Comparison of ENCODE assay signal across 24 mouse cellular contexts in the genomic region with DNA sequence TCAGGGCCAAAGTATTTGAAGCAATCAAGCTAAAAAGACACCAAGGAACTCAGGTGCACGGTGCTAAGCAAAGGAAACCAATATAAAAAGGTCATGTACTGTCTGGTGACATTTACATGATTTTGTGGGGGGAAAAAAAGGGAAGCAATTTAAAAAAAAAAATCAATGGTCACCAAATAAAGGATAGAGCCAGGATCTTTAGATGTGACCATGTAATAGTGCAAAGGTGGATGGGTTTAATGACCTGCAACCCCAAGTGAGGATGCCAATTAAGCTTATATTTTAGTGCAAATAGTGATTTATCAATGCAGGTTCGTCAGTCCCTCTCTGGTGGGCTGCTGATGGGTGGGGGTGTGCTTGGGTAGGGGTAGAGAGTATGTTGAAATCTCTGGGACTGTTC.
DNase-seq lines count a peak whose midpoint lies in the region; ATAC-seq and TF ChIP-seq lines count a peak whose summit lies in the region.
"Had no signal": no experiment of that assay in that cellular context is flagged by ENCODE, and none has a peak within 500 bp of the region (broad histone marks: within the 10 kb centered on the region; RNA-seq: fewer than 3 reads in every experiment).

No protein-coding gene starts in this region.

- H3K9ac ChIP-seq in heart, embryonic 13.5 days, result no peak overlapping the region
- H3K9ac ChIP-seq in heart, embryonic 16.5 days (ENCODE audit: low read length), result no peak overlapping the region
- no peak overlapping the region for H3K9ac ChIP-seq in liver, adult 2 months (ENCODE audit: low read depth, low read length)
- no peak overlapping the region for H3K9ac ChIP-seq in liver, embryonic 11.5 days (ENCODE audit: low read depth, low read length)
- H3K9ac ChIP-seq: embryonic facial prominence, embryonic 12.5 days; embryonic facial prominence, embryonic 15.5 days; forebrain, postnatal 0 days; hindbrain, embryonic 14.5 days had no signal

- no peak for TF ChIP-seq CTCF in liver, adult 2 months (IDR thresholded peaks at IDR 0.05; ENCODE audit: low read depth, low read length)

- no peak for TF ChIP-seq POLR2A in liver, adult 2 months (IDR thresholded peaks at IDR 0.05; ENCODE audit: extremely low read depth, insufficient read depth, low read length)

- no peaks in the 10 kb centered on the region for H3K79me2 ChIP-seq in liver, adult 2 months (ENCODE audit: control insufficient read depth, insufficient read depth, low read length)

- peak overlapping the region; percentile 95 for H3K27ac ChIP-seq in heart, embryonic 13.5 days (replicated peaks)
- H3K27ac ChIP-seq in heart, embryonic 16.5 days (ENCODE audit: low read length), result peak overlapping the region; percentile 93
- H3K27ac ChIP-seq in liver, adult 2 months (replicated peaks; ENCODE audit: insufficient read depth, low read depth, low read length), result peak overlapping the region; percentile 95
- no peak overlapping the region for H3K27ac ChIP-seq in liver, embryonic 11.5 days (ENCODE audit: low read depth, low read length)
- H3K27ac ChIP-seq: embryonic facial prominence, embryonic 12.5 days; embryonic facial prominence, embryonic 15.5 days; hindbrain, embryonic 14.5 days; hindbrain, postnatal 0 days had no signal

- H3K4me2 ChIP-seq in heart, embryonic 13.5 days, result no peak overlapping the region
- H3K4me2 ChIP-seq in heart, embryonic 16.5 days (ENCODE audit: low read depth, low read length), result no peak overlapping the region
- H3K4me2 ChIP-seq in liver, embryonic 11.5 days, result no peak overlapping the region
- H3K4me2 ChIP-seq: embryonic facial prominence, embryonic 12.5 days; embryonic facial prominence, embryonic 15.5 days; hindbrain, embryonic 14.5 days had no signal

- no peak overlapping the region for H3K4me3 ChIP-seq in heart, embryonic 13.5 days
- no peak overlapping the region for H3K4me3 ChIP-seq in heart, embryonic 16.5 days (ENCODE audit: low read length)
- H3K4me3 ChIP-seq in liver, adult 2 months (ENCODE audit: insufficient read depth, low read depth, low read length), result no peak overlapping the region
- H3K4me3 ChIP-seq in liver, embryonic 11.5 days (ENCODE audit: low read depth, low read length), result no peak overlapping the region
- H3K4me3 ChIP-seq: embryonic facial prominence, embryonic 12.5 days; embryonic facial prominence, embryonic 15.5 days; gastrocnemius, adult 2 months had no signal

- H3K27me3 ChIP-seq in heart, embryonic 13.5 days (replicated peaks), result no peaks in the 10 kb centered on the region
- no peaks in the 10 kb centered on the region for H3K27me3 ChIP-seq in heart, embryonic 16.5 days (ENCODE audit: control insufficient read depth, insufficient read depth, low read length)
- no peaks in the 10 kb centered on the region for H3K27me3 ChIP-seq in liver, adult 2 months (ENCODE audit: control insufficient read depth, insufficient read depth, low read length)
- H3K27me3 ChIP-seq in liver, embryonic 11.5 days (replicated peaks; ENCODE audit: control insufficient read depth, insufficient read depth, low read length), result no peaks in the 10 kb centered on the region
- H3K27me3 ChIP-seq: embryonic facial prominence, embryonic 12.5 days; embryonic facial prominence, embryonic 15.5 days had no signal

- peaks cover 40% of the 10 kb centered on the region for H3K36me3 ChIP-seq in heart, embryonic 13.5 days
- peaks cover 25% of the 10 kb centered on the region for H3K36me3 ChIP-seq in heart, embryonic 16.5 days (ENCODE audit: control insufficient read depth, insufficient read depth)
- H3K36me3 ChIP-seq in liver, adult 2 months (ENCODE audit: control insufficient read depth, insufficient read depth, low read length), result 0 out of 2 replicates have a peak, but pooled peaks cover 1% of the 10 kb centered on the region
- H3K36me3 ChIP-seq in liver, embryonic 11.5 days (ENCODE audit: control insufficient read depth, insufficient read depth, low read length), result no peaks in the 10 kb centered on the region; the same call in 1 of the 2 replicates

- WGBS in heart, embryonic 13.5 days, result 71% methylated on average over 2 of the region's 2 CpGs
- WGBS in heart, embryonic 16.5 days, result 66% methylated on average over 2 of the region's 2 CpGs
- 20% methylated on average over 2 of the region's 2 CpGs for WGBS in liver, adult 2 months
- WGBS in liver, embryonic 11.5 days, result 76% methylated on average over 2 of the region's 2 CpGs

- intact Hi-C loops in heart, postnatal 14 days (cut with DNase I), result no loop called here

- DNase-seq in heart, postnatal 14 days, result no peak
- DNase-seq in heart, adult 8-10 months (ENCODE audit: low spot score), result no peak
- peak; percentile 80 for DNase-seq in liver, adult 2 months (ENCODE audit: extremely low read depth, low read depth, low spot score)
- no peak for DNase-seq in liver, embryonic 11.5 days (ENCODE audit: low spot score)
- DNase-seq: adrenal gland, adult 2 months; adrenal gland, postnatal 14 days; cerebellum, adult 11 months; cerebellum, adult 2 months; cerebellum, adult 9-11 months; cerebellum, postnatal 25 days; forebrain, postnatal 0 days; gastrocnemius, adult 2 months; gastrocnemius, postnatal 14 days; heart, postnatal 4 days had no signal

- no peak for ATAC-seq in heart, embryonic 13.5 days (ENCODE audit: extremely low read depth, insufficient number of reproducible peaks, low FRiP score, low TSS enrichment)
- no peak for ATAC-seq in heart, embryonic 16.5 days (replicated peaks; ENCODE audit: extremely low read depth, insufficient read depth, low FRiP score)
- ATAC-seq in liver, embryonic 11.5 days (replicated peaks; ENCODE audit: low FRiP score), result no peak
- ATAC-seq: CD4-positive, CD25-positive, alpha-beta regulatory T cell, adult 4 months; forebrain, embryonic 14.5 days; forebrain, postnatal 0 days; hindbrain, postnatal 0 days; inflammation-experienced regulatory T-cells, adult 6 months; intestine, embryonic 16.5 days had no signal

- H3K9me3 ChIP-seq in heart, embryonic 13.5 days, result no peaks in the 10 kb centered on the region
- no peaks in the 10 kb centered on the region for H3K9me3 ChIP-seq in heart, embryonic 16.5 days (replicated peaks; ENCODE audit: control insufficient read depth, low read length)
- H3K9me3 ChIP-seq in liver, embryonic 11.5 days (ENCODE audit: control insufficient read depth, low read length), result no peaks in the 10 kb centered on the region
- H3K9me3 ChIP-seq: embryonic facial prominence, embryonic 12.5 days; embryonic facial prominence, embryonic 15.5 days had no signal

- H3K4me1 ChIP-seq in heart, embryonic 13.5 days, result peaks cover 43% of the 10 kb centered on the region
- peaks cover 22% of the 10 kb centered on the region for H3K4me1 ChIP-seq in heart, embryonic 16.5 days (ENCODE audit: control insufficient read depth, insufficient read depth, low read length)
- peaks cover 38% of the 10 kb centered on the region for H3K4me1 ChIP-seq in liver, adult 2 months (ENCODE audit: control insufficient read depth, insufficient read depth, low read length)
- H3K4me1 ChIP-seq in liver, embryonic 11.5 days (replicated peaks; ENCODE audit: control insufficient read depth, insufficient read depth, low read length), result no peaks in the 10 kb centered on the region
- H3K4me1 ChIP-seq: embryonic facial prominence, embryonic 12.5 days; embryonic facial prominence, embryonic 15.5 days had no signal
